Comparison of ENCODE assay signal across 22 mouse cellular contexts in the genomic region with DNA sequence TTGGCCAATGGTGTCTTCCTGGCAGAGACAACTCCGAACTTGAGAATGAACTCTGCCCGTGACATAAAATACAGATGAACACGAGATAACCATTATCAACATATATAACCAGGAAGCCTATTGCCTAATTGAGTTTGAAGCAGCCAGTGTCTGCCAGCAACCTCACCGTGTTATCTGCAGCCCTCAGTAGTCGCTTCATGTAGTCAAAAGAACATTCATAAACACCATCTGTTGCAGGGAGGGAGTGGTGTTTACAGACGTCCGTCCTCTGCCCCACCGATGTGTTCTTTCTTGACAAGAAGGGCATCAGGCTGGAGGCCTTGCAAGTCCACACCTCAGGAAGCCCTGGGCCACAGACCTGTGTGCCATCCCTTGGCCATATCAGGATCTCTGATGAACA.
DNase-seq lines count a peak whose midpoint lies in the region; ATAC-seq and TF ChIP-seq lines count a peak whose summit lies in the region.
"Had no signal": no experiment of that assay in that cellular context is flagged by ENCODE, and none has a peak within 500 bp of the region (broad histone marks: within the 10 kb centered on the region; RNA-seq: fewer than 3 reads in every experiment).

No protein-coding gene starts in this region.

- H3K9ac ChIP-seq in liver, embryonic 11.5 days (ENCODE audit: low read depth, low read length), result no peak overlapping the region
- no peak overlapping the region for H3K9ac ChIP-seq in intestine, embryonic 16.5 days (ENCODE audit: low read depth, low read length)
- H3K9ac ChIP-seq in liver, embryonic 14.5 days (replicated peaks), result no peak overlapping the region
- H3K9ac ChIP-seq: embryonic facial prominence, embryonic 12.5 days; forebrain, embryonic 15.5 days; hindbrain, embryonic 13.5 days; midbrain, embryonic 13.5 days; neural tube, embryonic 13.5 days had no signal

- H3K27me3 ChIP-seq in liver, embryonic 11.5 days (replicated peaks; ENCODE audit: control insufficient read depth, insufficient read depth, low read length), result no peaks in the 10 kb centered on the region
- no peaks in the 10 kb centered on the region for H3K27me3 ChIP-seq in intestine, embryonic 16.5 days (replicated peaks; ENCODE audit: control insufficient read depth, insufficient read depth, low read length)
- no peaks in the 10 kb centered on the region for H3K27me3 ChIP-seq in liver, embryonic 14.5 days (ENCODE audit: control insufficient read depth, insufficient read depth, low read length)
- H3K27me3 ChIP-seq in small intestine, adult 2 months (ENCODE audit: control insufficient read depth, insufficient read depth, low read length), result no peaks in the 10 kb centered on the region
- H3K27me3 ChIP-seq: embryonic facial prominence, embryonic 12.5 days; forebrain, embryonic 15.5 days; hindbrain, embryonic 13.5 days; midbrain, embryonic 13.5 days; neural tube, embryonic 13.5 days had no signal

- DNase-seq in liver, embryonic 11.5 days (ENCODE audit: low spot score), result no peak
- no peak for DNase-seq in liver
- DNase-seq in liver, embryonic 14.5 days (ENCODE audit: low read depth in 3 of 3, low spot score in 3 of 3), result no peak
- no peak for DNase-seq in cerebellum, adult 9-11 months
- DNase-seq in ovary, postnatal 14 days (ENCODE audit: low spot score), result no peak
- DNase-seq: adrenal gland, adult 8-10 months; cerebellum, adult 9-10 months; embryo, embryonic 11 days; gastrocnemius, adult 2 months; gastrocnemius, postnatal 36 days; heart, adult 18-20 months; heart, postnatal 36 days; layer of hippocampus, adult 9-11 months; thymus, adult 18-20 months had no signal

- WGBS in liver, embryonic 11.5 days, result 64% methylated on average over 8 of the region's 8 CpGs
- WGBS in intestine, embryonic 16.5 days, result 70% methylated on average over 8 of the region's 8 CpGs
- WGBS in liver, embryonic 14.5 days (ENCODE audit: insufficient replicate concordance), result 36% methylated on average over 8 of the region's 8 CpGs
- WGBS in small intestine, adult 2 months, result 31% methylated on average over 8 of the region's 8 CpGs

- H3K36me3 ChIP-seq in liver, embryonic 11.5 days (ENCODE audit: control insufficient read depth, insufficient read depth, low read length), result no peaks in the 10 kb centered on the region
- H3K36me3 ChIP-seq in intestine, embryonic 16.5 days (ENCODE audit: control insufficient read depth, insufficient read depth, low read length), result no peaks in the 10 kb centered on the region
- H3K36me3 ChIP-seq in liver, embryonic 14.5 days (replicated peaks; ENCODE audit: control insufficient read depth, insufficient read depth, low read depth), result no peaks in the 10 kb centered on the region
- no peaks in the 10 kb centered on the region for H3K36me3 ChIP-seq in small intestine, adult 2 months (ENCODE audit: control insufficient read depth, insufficient read depth, low read length)
- H3K36me3 ChIP-seq: embryonic facial prominence, embryonic 12.5 days; forebrain, embryonic 15.5 days; hindbrain, embryonic 13.5 days; midbrain, embryonic 13.5 days; neural tube, embryonic 13.5 days had no signal

- TF ChIP-seq POLR2A in small intestine, adult 2 months (IDR thresholded peaks at IDR 0.05; ENCODE audit: low read depth, low read length), result no peak

- no peaks in the 10 kb centered on the region for H3K4me1 ChIP-seq in liver, embryonic 11.5 days (replicated peaks; ENCODE audit: control insufficient read depth, insufficient read depth, low read length)
- H3K4me1 ChIP-seq in intestine, embryonic 16.5 days (ENCODE audit: control insufficient read depth, insufficient read depth, low read length), result peaks cover 5% of the 10 kb centered on the region; the same call in 1 of the 2 replicates
- no peaks in the 10 kb centered on the region for H3K4me1 ChIP-seq in liver, embryonic 14.5 days (replicated peaks; ENCODE audit: control insufficient read depth in 2 of 2, insufficient read depth in 2 of 2, low read length in 1 of 2)
- H3K4me1 ChIP-seq in small intestine, adult 2 months (ENCODE audit: control insufficient read depth, insufficient read depth, insufficient read length, low read length), result peaks cover 35% of the 10 kb centered on the region

- TF ChIP-seq CTCF in liver, embryonic 14.5 days (IDR thresholded peaks at IDR 0.05; ENCODE audit: low read depth), result no peak
- no peak for TF ChIP-seq CTCF in small intestine, adult 2 months (IDR thresholded peaks at IDR 0.05; ENCODE audit: extremely low read depth, insufficient read length, insufficient replicate concordance, low read depth, low read length)

- H3K27ac ChIP-seq in liver, embryonic 11.5 days (ENCODE audit: low read depth, low read length), result no peak overlapping the region
- H3K27ac ChIP-seq in intestine, embryonic 16.5 days (ENCODE audit: low read length), result no peak overlapping the region
- H3K27ac ChIP-seq in liver, embryonic 14.5 days, result no peak overlapping the region
- H3K27ac ChIP-seq in small intestine, adult 2 months (ENCODE audit: insufficient read depth, low read depth, low read length), result peak overlapping the region; percentile 93
- H3K27ac ChIP-seq: forebrain, embryonic 15.5 days; gastrocnemius, adult 2 months; hindbrain, embryonic 13.5 days; midbrain, embryonic 13.5 days; neural tube, embryonic 13.5 days had no signal

- no peaks in the 10 kb centered on the region for H3K9me3 ChIP-seq in liver, embryonic 11.5 days (ENCODE audit: control insufficient read depth, low read length)
- no peaks in the 10 kb centered on the region for H3K9me3 ChIP-seq in intestine, embryonic 16.5 days (ENCODE audit: control insufficient read depth, low read length)
- H3K9me3 ChIP-seq in liver, embryonic 14.5 days (ENCODE audit: control insufficient read depth, low read length), result no peaks in the 10 kb centered on the region
- H3K9me3 ChIP-seq: forebrain, embryonic 15.5 days; hindbrain, embryonic 13.5 days; midbrain, embryonic 13.5 days; neural tube, embryonic 13.5 days had no signal

- no peak overlapping the region for H3K4me3 ChIP-seq in liver, embryonic 11.5 days (ENCODE audit: low read depth, low read length)
- no peak overlapping the region for H3K4me3 ChIP-seq in intestine, embryonic 16.5 days (ENCODE audit: low read length)
- H3K4me3 ChIP-seq in liver, embryonic 14.5 days (ENCODE audit: insufficient read depth in 1 of 2, low read depth in 2 of 2, low read length in 2 of 2), result no peak overlapping the region
- no peak overlapping the region for H3K4me3 ChIP-seq in small intestine, adult 2 months (ENCODE audit: low read depth, low read length)
- H3K4me3 ChIP-seq: embryonic facial prominence, embryonic 12.5 days; forebrain, embryonic 15.5 days; gastrocnemius, adult 2 months; hindbrain, embryonic 13.5 days; midbrain, embryonic 13.5 days; neural tube, embryonic 13.5 days had no signal

- ATAC-seq in liver, embryonic 11.5 days (replicated peaks; ENCODE audit: low FRiP score), result peak; percentile 66
- ATAC-seq in intestine, embryonic 16.5 days, result peak; percentile 71
- peak; percentile 45; the same call in 1 of the 2 replicates for ATAC-seq in liver, embryonic 14.5 days (ENCODE audit: insufficient read depth)
- ATAC-seq: forebrain, embryonic 15.5 days; midbrain, embryonic 13.5 days had no signal

- TF ChIP-seq EP300 in liver, embryonic 14.5 days (IDR thresholded peaks at IDR 0.05; ENCODE audit: low read depth), result no peak

- no peak overlapping the region for H3K4me2 ChIP-seq in liver, embryonic 11.5 days
- H3K4me2 ChIP-seq in intestine, embryonic 16.5 days (ENCODE audit: low read depth, low read length), result no peak overlapping the region
- no peak overlapping the region for H3K4me2 ChIP-seq in liver, embryonic 14.5 days (ENCODE audit: low read depth)
- H3K4me2 ChIP-seq: embryonic facial prominence, embryonic 12.5 days; forebrain, embryonic 15.5 days; heart, embryonic 11.5 days; hindbrain, embryonic 13.5 days; midbrain, embryonic 13.5 days; neural tube, embryonic 13.5 days had no signal
